Mouse (Mus musculus): ENCODE measurements around the gene Gm11541. TPM values are rescaled to one million over a fixed set of nuclear protein-coding genes. Genes with fewer than 3 reads are reported as not detected.
"Not testable (repeated sequence)": the region's sequence is repeated elsewhere in the genome, so short reads cannot be mapped to it uniquely, and the experiment has no call there.

The Gm11541 gene
- polyA plus RNA-seq, 1 experiment from 2014 or later = 0.15 TPM

- WGBS = 43% methylated on average over 11 of the region's 11 CpGs
- H3K27me3 ChIP-seq (replicated peaks) = no peaks in the 10 kb centered on the region
- H3K36me3 ChIP-seq = no peaks in the 10 kb centered on the region
- no peak overlapping the region for H3K27ac ChIP-seq
- peaks cover 10% of the 10 kb centered on the region; the same call in 1 of the 2 replicates for H3K4me1 ChIP-seq
- H3K4me3 ChIP-seq = no peak overlapping the region
- peak overlapping the region; percentile 9; the same call in 1 of the 2 replicates for H3K4me2 ChIP-seq (replicated peaks)
- no peaks in the 10 kb centered on the region for H3K9me3 ChIP-seq
- no peak for ATAC-seq (ENCODE audit: low FRiP score, low read depth)
- H3K9ac ChIP-seq = no peak overlapping the region
Observed at GRCm38 (mm10) chr11:94717239-94717638, 12.9 kb upstream of the Gm11541 start.

GRCm38 (mm10) chr11:94716754-94717153 is 12.5 kb upstream of the Gm11541 start:
- Histone ChIP-seq H3K27ac (no peak overlapping the region), H3K36me3 (no peaks in the 10 kb centered on the region), H3K9me3 (no peaks in the 10 kb centered on the region), H3K4me2 (replicated peaks) (peak overlapping the region; percentile 9; the same call in 1 of the 2 replicates), H3K4me3 (no peak overlapping the region), H3K4me1 (peaks cover 10% of the 10 kb centered on the region; the same call in 1 of the 2 replicates), H3K27me3 (replicated peaks) (no peaks in the 10 kb centered on the region), H3K9ac (no peak overlapping the region)
- ATAC-seq (ENCODE audit: low FRiP score, low read depth) = no peak
- 10% methylated on average over 9 of the region's 9 CpGs for WGBS

- Histone ChIP-seq H3K4me1 (peaks cover 10% of the 10 kb centered on the region; the same call in 1 of the 2 replicates), H3K4me3 (no peak overlapping the region), H3K9ac (no peak overlapping the region), H3K27me3 (replicated peaks) (no peaks in the 10 kb centered on the region), H3K4me2 (replicated peaks) (no peak overlapping the region), H3K36me3 (no peaks in the 10 kb centered on the region), H3K9me3 (no peaks in the 10 kb centered on the region), H3K27ac (no peak overlapping the region)
- ATAC-seq (ENCODE audit: low FRiP score, low read depth) = no peak
- WGBS = 69% methylated on average over 5 of the region's 5 CpGs
Observed at GRCm38 (mm10) chr11:94715622-94716021, 11.3 kb upstream of the Gm11541 start.

- no peak for ATAC-seq (ENCODE audit: low FRiP score, low read depth)
- H3K9me3 ChIP-seq = no peaks in the 10 kb centered on the region
- H3K27me3 ChIP-seq (replicated peaks) = no peaks in the 10 kb centered on the region
- WGBS = 60% methylated on average over 11 of the region's 11 CpGs
- H3K27ac ChIP-seq = no peak overlapping the region
- H3K4me2 ChIP-seq (replicated peaks) = no peak overlapping the region
- H3K36me3 ChIP-seq = no peaks in the 10 kb centered on the region
- H3K4me3 ChIP-seq = no peak overlapping the region
- H3K4me1 ChIP-seq = peaks cover 10% of the 10 kb centered on the region; the same call in 1 of the 2 replicates
- no peak overlapping the region for H3K9ac ChIP-seq
Observed at GRCm38 (mm10) chr11:94713246-94713860, 9.1 kb upstream of the Gm11541 start.

GRCm38 (mm10) chr11:94704020-94704419 is 279 bp downstream of the Gm11541 start:
- 50% methylated on average over 7 of the region's 7 CpGs for WGBS
- Histone ChIP-seq H3K27ac (no peak overlapping the region), H3K27me3 (replicated peaks) (no peaks in the 10 kb centered on the region), H3K9me3 (no peaks in the 10 kb centered on the region), H3K36me3 (no peaks in the 10 kb centered on the region), H3K4me3 (no peak overlapping the region), H3K9ac (no peak overlapping the region), H3K4me1 (peaks cover 5% of the 10 kb centered on the region; the same call in 1 of the 2 replicates), H3K4me2 (replicated peaks) (no peak overlapping the region)
- ATAC-seq (ENCODE audit: low FRiP score, low read depth) = no peak

- no peak for ATAC-seq (ENCODE audit: low FRiP score, low read depth)
- Histone ChIP-seq H3K27ac (no peak overlapping the region), H3K4me2 (replicated peaks) (no peak overlapping the region), H3K36me3 (no peaks in the 10 kb centered on the region), H3K9ac (no peak overlapping the region), H3K9me3 (no peaks in the 10 kb centered on the region), H3K27me3 (replicated peaks) (no peaks in the 10 kb centered on the region), H3K4me1 (peaks cover 5% of the 10 kb centered on the region; the same call in 1 of the 2 replicates), H3K4me3 (no peak overlapping the region)
- WGBS = 61% methylated on average over 3 of the region's 3 CpGs
Observed at GRCm38 (mm10) chr11:94702216-94702610, 2.1 kb downstream of the Gm11541 start.

GRCm38 (mm10) chr11:94701401-94702215 is 2.7 kb downstream of the Gm11541 start:
- Histone ChIP-seq H3K4me2 (replicated peaks) (peak overlapping the region; percentile 30; the same call in 1 of the 2 replicates), H3K4me1 (peaks cover 5% of the 10 kb centered on the region; the same call in 1 of the 2 replicates), H3K9me3 (no peaks in the 10 kb centered on the region), H3K36me3 (no peaks in the 10 kb centered on the region), H3K27me3 (replicated peaks) (no peaks in the 10 kb centered on the region), H3K27ac (no peak overlapping the region), H3K9ac (no peak overlapping the region), H3K4me3 (no peak overlapping the region)
- WGBS = 50% methylated on average over 27 of the region's 27 CpGs
- ATAC-seq (ENCODE audit: low FRiP score, low read depth) = no peak

GRCm38 (mm10) chr11:94699399-94699798 is 4.9 kb downstream of the Gm11541 start:
- 97% methylated on average over 3 of the region's 3 CpGs for WGBS

GRCm38 (mm10) chr11:94697703-94698464 is 6.4 kb downstream of the Gm11541 start:
- no peak for ATAC-seq (ENCODE audit: low FRiP score, low read depth)
- Histone ChIP-seq H3K27ac (no peak overlapping the region), H3K9ac (no peak overlapping the region), H3K9me3 (no peaks in the 10 kb centered on the region), H3K27me3 (replicated peaks) (no peaks in the 10 kb centered on the region), H3K4me1 (peaks cover 5% of the 10 kb centered on the region; the same call in 1 of the 2 replicates), H3K36me3 (no peaks in the 10 kb centered on the region), H3K4me3 (no peak overlapping the region), H3K4me2 (replicated peaks) (no peak overlapping the region)
- WGBS = 47% methylated on average over 13 of the region's 13 CpGs

More at GRCm38 (mm10) chr11:94699399-94699798, 4.9 kb downstream of the Gm11541 start:
- Histone ChIP-seq H3K4me2 (replicated peaks) (no peak overlapping the region), H3K4me1 (peaks cover 5% of the 10 kb centered on the region; the same call in 1 of the 2 replicates), H3K9me3 (no peaks in the 10 kb centered on the region), H3K27me3 (replicated peaks) (no peaks in the 10 kb centered on the region), H3K4me3 (no peak overlapping the region), H3K27ac (no peak overlapping the region), H3K9ac (no peak overlapping the region), H3K36me3 (no peaks in the 10 kb centered on the region)
- no peak for ATAC-seq (ENCODE audit: low FRiP score, low read depth)

GRCm38 (mm10) chr11:94697140-94697539 is 7.2 kb downstream of the Gm11541 start:
- no peak overlapping the region for H3K4me2 ChIP-seq (replicated peaks)
- no peak overlapping the region for H3K9ac ChIP-seq
- 96% methylated on average over 2 of the region's 2 CpGs for WGBS
- H3K36me3 ChIP-seq = no peaks in the 10 kb centered on the region
- no peaks in the 10 kb centered on the region for H3K9me3 ChIP-seq
- no peaks in the 10 kb centered on the region for H3K27me3 ChIP-seq (replicated peaks)
- peaks cover 5% of the 10 kb centered on the region; the same call in 1 of the 2 replicates for H3K4me1 ChIP-seq
- no peak overlapping the region for H3K4me3 ChIP-seq
- no peak overlapping the region for H3K27ac ChIP-seq
- no peak for ATAC-seq (ENCODE audit: low FRiP score, low read depth)

- Histone ChIP-seq H3K27ac (no peak overlapping the region), H3K9ac (no peak overlapping the region), H3K4me3 (no peak overlapping the region), H3K36me3 (no peaks in the 10 kb centered on the region), H3K4me2 (replicated peaks) (no peak overlapping the region), H3K9me3 (no peaks in the 10 kb centered on the region), H3K27me3 (replicated peaks) (no peaks in the 10 kb centered on the region), H3K4me1 (no peaks in the 10 kb centered on the region)
- no peak for ATAC-seq (ENCODE audit: low FRiP score, low read depth)
- 87% methylated on average over 6 of the region's 6 CpGs for WGBS
Observed at GRCm38 (mm10) chr11:94695508-94695907, 8.8 kb downstream of the Gm11541 start.

- H3K27ac ChIP-seq; H3K9me3 ChIP-seq; H3K4me1 ChIP-seq; H3K4me3 ChIP-seq; H3K36me3 ChIP-seq; H3K27me3 ChIP-seq (replicated peaks); ATAC-seq (ENCODE audit: low FRiP score, low read depth); H3K9ac ChIP-seq; H3K4me2 ChIP-seq (replicated peaks): not testable (repeated sequence)
Observed at GRCm38 (mm10) chr11:94692502-94692901, 11.8 kb downstream of the Gm11541 start.

Data from neural tube, embryonic 12.5 days (tissue).